In the genomic region with DNA sequence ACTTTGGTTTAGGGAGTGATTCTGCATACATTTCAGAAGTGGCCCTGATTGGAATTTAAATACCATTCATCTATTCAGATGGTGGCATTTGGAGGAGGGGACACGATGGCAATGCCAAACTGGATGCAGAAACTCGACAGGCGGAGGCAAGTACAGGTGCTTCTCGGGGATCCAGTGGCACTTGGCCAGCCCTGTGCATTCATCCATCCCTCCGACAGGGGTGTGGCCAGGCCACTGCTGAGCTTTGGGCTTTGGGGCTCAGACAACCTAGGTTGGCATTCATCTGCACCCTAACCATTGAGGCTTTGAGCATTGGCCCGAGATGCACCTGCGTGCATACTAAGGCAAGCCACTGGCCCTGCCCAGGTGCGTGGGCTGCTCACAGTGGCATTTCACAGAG, we compare ENCODE assay signal across 11 mouse cellular contexts. TPM values are rescaled to one million over a fixed set of nuclear protein-coding genes. Genes with fewer than 3 reads are reported as not detected.
DNase-seq lines count a peak whose midpoint lies in the region; ATAC-seq and TF ChIP-seq lines count a peak whose summit lies in the region.
"Had no signal": no experiment of that assay in that cellular context is flagged by ENCODE, and none has a peak within 500 bp of the region (broad histone marks: within the 10 kb centered on the region; RNA-seq: fewer than 3 reads in every experiment).

No protein-coding gene starts in this region.

- no peaks in the 10 kb centered on the region for H3K27me3 ChIP-seq in kidney, adult 2 months (replicated peaks; ENCODE audit: control insufficient read depth, insufficient read depth, low read length)
- H3K27me3 ChIP-seq in kidney, embryonic 14.5 days (ENCODE audit: control insufficient read depth, insufficient read depth, low read length): no peaks in the 10 kb centered on the region
- H3K27me3 ChIP-seq in midbrain, embryonic 15.5 days (replicated peaks): no peaks in the 10 kb centered on the region
- H3K27me3 ChIP-seq: heart, embryonic 13.5 days; midbrain, embryonic 13.5 days had no signal

- ATAC-seq in kidney, embryonic 14.5 days (ENCODE audit: low FRiP score, low TSS enrichment): no peak
- ATAC-seq in midbrain, embryonic 15.5 days (replicated peaks): no peak
- ATAC-seq: midbrain, embryonic 13.5 days had no signal

- TF ChIP-seq CTCF in kidney, adult 2 months (conservative IDR thresholded peaks at IDR 0.05; ENCODE audit: insufficient read depth, insufficient read length, low read depth, low read length): no peak

- H3K4me3 ChIP-seq in kidney, adult 2 months (ENCODE audit: insufficient read depth, low read depth, low read length): no peak overlapping the region
- no peak overlapping the region for H3K4me3 ChIP-seq in kidney, embryonic 14.5 days (ENCODE audit: low read length)
- H3K4me3 ChIP-seq in midbrain, embryonic 15.5 days: no peak overlapping the region
- H3K4me3 ChIP-seq: embryonic facial prominence, embryonic 10.5 days; erythroblast, embryonic 14.5 days; heart, embryonic 13.5 days; midbrain, embryonic 13.5 days had no signal

- no peaks in the 10 kb centered on the region for H3K4me1 ChIP-seq in kidney, adult 2 months (ENCODE audit: control insufficient read depth, insufficient read depth, low read length)
- no peaks in the 10 kb centered on the region for H3K4me1 ChIP-seq in kidney, embryonic 14.5 days (ENCODE audit: control insufficient read depth, insufficient read depth, low read length)
- H3K4me1 ChIP-seq in midbrain, embryonic 15.5 days: peaks cover 7% of the 10 kb centered on the region; the same call in 1 of the 2 replicates
- H3K4me1 ChIP-seq: embryonic facial prominence, embryonic 10.5 days; heart, embryonic 13.5 days had no signal

- H3K9me3 ChIP-seq in kidney, embryonic 14.5 days (ENCODE audit: control insufficient read depth, low read length): no peaks in the 10 kb centered on the region
- H3K9me3 ChIP-seq in midbrain, embryonic 15.5 days: no peaks in the 10 kb centered on the region
- H3K9me3 ChIP-seq: embryonic facial prominence, embryonic 10.5 days; heart, embryonic 13.5 days; midbrain, embryonic 13.5 days had no signal

- H3K9ac ChIP-seq in kidney, embryonic 14.5 days (ENCODE audit: low read depth, low read length): no peak overlapping the region
- no peak overlapping the region for H3K9ac ChIP-seq in midbrain, embryonic 15.5 days
- H3K9ac ChIP-seq: heart, embryonic 13.5 days; midbrain, embryonic 13.5 days had no signal

- DNase-seq in kidney, adult 2 months: peak; percentile 11
- peak; percentile 62 to 66 for DNase-seq in cerebellum, adult 18-20 months
- peak; percentile 54 to 74 for DNase-seq in cerebellum, postnatal 10 days
- DNase-seq in kidney, postnatal 4 days: peak; percentile 34 to 57
- no peak for DNase-seq in thymus, postnatal 36 days

- H3K4me2 ChIP-seq in kidney, embryonic 14.5 days (replicated peaks; ENCODE audit: low read depth, low read length): no peak overlapping the region
- no peak overlapping the region for H3K4me2 ChIP-seq in midbrain, embryonic 15.5 days
- H3K4me2 ChIP-seq: heart, embryonic 13.5 days; midbrain, embryonic 13.5 days had no signal

- TF ChIP-seq POLR2A in kidney, adult 2 months (IDR thresholded peaks at IDR 0.05; ENCODE audit: low read depth, low read length): no peak

- WGBS in kidney, adult 2 months: 52% methylated on average over 8 of the region's 8 CpGs
- WGBS in kidney, embryonic 14.5 days: 84% methylated on average over 8 of the region's 8 CpGs
- 79% methylated on average over 8 of the region's 8 CpGs for WGBS in midbrain, embryonic 15.5 days

- no peak overlapping the region for H3K27ac ChIP-seq in kidney, adult 2 months (ENCODE audit: insufficient read depth, low read depth, low read length)
- H3K27ac ChIP-seq in kidney, embryonic 14.5 days (ENCODE audit: low read depth, low read length): no peak overlapping the region
- H3K27ac ChIP-seq in midbrain, embryonic 15.5 days: no peak overlapping the region
- H3K27ac ChIP-seq: embryonic facial prominence, embryonic 10.5 days; heart, embryonic 13.5 days; midbrain, embryonic 13.5 days had no signal

- no peaks in the 10 kb centered on the region for H3K36me3 ChIP-seq in kidney, adult 2 months (ENCODE audit: control insufficient read depth, insufficient read depth, low read length)
- H3K36me3 ChIP-seq in kidney, embryonic 14.5 days (ENCODE audit: control insufficient read depth, insufficient read depth, low read length): no peaks in the 10 kb centered on the region
- H3K36me3 ChIP-seq in midbrain, embryonic 15.5 days (replicated peaks): no peaks in the 10 kb centered on the region
- H3K36me3 ChIP-seq: embryonic facial prominence, embryonic 10.5 days; heart, embryonic 13.5 days; midbrain, embryonic 13.5 days had no signal

RNA-seq across cellular contexts. Expression of a gene that starts 52.6 kb away (rescaled TPM):
- 6.3 and 6.9 TPM in 2 replicates for polyA plus RNA-seq in kidney, adult 2 months (2012; rRNA removed)
- polyA plus RNA-seq in kidney, embryonic 14.5 days (2014; fragmentation: Nextera tagmentation; extraction: Ambion mirVana): 4.9 and 6.5 TPM in 2 replicates
- 27.6 and 29.2 TPM in 2 replicates for polyA plus RNA-seq in midbrain, embryonic 15.5 days (2015; fragmentation: Nextera tagmentation; extraction: Ambion mirVana)
- polyA plus RNA-seq: erythroblast, embryonic 14.5 days had no signal

Comparison
In these comparisons a context has a peak if more than half of its experiments do, and no peak if none do; other contexts are left out.
1. DNase-seq: peak in kidney, adult 2 months (single experiment), cerebellum, adult 18-20 months (2 of 2), cerebellum, postnatal 10 days (2 of 2) and kidney, postnatal 4 days (2 of 2); none in thymus, postnatal 36 days (0 of 2).